Mouse (Mus musculus) 3T3-L1 (cell line): ENCODE data around the gene Cdh10.

Experiments used
- DNase-seq: peaks from one replicate; pipeline ENCODE4 v3.0.0-alpha.2; 2015; ENCODE audit warnings: low read depth, low spot score

Gene Cdh10

DNA sequence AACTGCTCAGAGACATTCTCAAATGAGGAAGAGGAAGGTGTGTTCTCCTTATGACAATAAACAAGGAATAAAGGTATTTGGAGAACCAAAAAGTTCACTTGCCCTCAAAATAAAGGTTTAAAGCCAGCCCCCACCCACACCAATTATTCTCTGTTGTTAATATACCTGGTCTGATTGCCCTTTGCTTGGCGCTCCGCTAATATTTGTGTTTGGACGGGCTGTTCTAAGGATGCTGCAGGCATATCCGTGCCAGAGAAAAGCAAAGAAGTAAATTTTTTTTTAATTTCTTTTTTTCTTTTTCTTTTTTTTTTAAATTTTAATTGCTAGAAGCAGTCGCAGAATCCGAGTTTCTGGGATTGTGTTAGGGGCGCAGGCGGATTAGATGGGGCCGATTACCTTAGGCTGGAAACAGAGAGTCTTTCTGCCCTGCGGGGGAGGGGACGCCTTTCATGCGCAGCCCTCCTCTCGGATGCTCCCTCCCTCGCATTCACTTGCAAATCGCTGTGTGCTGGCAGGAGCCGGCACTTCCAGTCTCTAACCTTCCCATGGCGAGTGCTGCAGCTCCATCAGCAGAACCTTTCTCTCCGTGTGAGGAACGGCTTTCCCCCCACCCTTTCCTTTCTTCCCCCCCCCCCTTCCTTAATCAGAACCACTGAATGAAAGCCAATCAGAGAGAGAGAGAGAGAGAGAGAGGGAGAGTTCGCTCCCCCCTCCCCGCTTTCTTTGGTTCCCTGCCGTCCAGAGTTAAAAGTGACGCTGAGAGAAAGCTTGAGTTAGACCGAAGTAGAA is at the start of gene Cdh10:
Cdh10 (plus strand) TSS at position 763 of the 789 bp plus-strand sequence.
- no peak for DNase-seq

DNA sequence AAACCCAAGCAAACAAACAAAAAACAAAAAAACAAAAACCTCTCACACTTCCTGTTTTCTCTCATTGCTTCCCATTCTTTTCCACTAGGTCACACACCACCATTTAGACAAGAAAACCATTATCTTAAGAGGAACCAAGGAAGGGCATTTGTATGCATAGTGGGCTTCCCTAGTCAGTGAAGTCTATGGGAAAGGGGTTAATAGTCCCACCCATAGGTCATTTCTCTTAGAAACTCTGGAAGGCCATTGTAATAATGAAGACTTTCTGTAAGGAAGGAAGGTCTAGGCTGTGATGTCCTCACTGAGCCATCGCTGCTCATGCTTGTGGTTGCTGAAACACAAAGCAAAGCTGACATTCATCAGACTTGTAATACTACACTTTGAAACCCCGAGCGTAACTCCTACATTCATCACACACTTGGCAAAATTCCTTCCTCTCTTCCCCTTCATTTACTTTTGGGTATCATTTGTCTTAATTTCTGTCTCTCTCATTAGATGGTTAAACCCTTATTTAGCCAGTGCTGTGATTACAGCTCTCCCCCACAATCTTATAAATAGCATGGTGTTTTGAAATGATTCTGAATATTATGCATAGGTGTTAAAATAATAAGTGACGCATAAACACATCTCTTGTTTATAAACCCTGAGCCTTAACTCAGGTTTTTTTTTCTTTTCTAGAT is 9.5 kb upstream of the Cdh10 start:
- no peak for DNase-seq

DNA sequence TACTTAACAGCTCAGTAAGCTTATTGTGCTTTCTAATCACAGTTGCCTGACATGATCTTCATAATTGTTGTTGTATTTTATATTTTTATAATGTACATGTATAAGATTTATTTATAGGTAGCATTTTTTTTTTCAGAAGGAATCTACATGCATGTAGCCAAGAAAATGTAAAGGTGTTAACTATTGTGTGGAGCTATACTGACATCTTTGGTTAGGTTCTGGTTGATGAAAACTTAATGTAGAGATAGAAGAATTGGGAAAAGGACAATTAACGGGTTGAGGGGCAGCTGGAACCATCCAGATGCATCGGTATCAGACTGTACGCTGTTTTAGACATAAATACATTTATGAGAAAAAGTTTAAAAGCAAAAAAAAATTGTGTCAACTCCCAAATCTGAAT is 1.0 kb upstream of the Cdh10 start:
- no peak for DNase-seq

DNA sequence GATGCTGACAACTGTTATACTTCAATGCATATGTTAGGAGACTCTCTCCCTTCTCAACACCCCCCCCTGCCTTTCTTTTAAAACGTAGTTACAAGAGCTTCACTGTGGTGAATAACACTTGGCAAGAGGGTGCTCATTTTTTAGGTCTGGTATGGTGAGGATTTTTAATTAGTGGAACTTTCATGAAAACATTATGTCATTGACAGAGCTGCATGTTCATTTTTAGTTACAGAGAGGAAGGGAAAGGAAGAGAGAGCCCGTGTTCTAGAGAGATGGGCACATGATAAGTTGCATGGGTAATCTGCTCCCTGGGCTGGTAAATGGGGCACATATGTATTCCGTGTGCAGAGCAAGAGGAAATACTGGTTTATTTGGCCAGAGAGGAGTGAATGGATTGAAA is 1.5 kb downstream of the Cdh10 start:
- DNase-seq, result no peak

DNA sequence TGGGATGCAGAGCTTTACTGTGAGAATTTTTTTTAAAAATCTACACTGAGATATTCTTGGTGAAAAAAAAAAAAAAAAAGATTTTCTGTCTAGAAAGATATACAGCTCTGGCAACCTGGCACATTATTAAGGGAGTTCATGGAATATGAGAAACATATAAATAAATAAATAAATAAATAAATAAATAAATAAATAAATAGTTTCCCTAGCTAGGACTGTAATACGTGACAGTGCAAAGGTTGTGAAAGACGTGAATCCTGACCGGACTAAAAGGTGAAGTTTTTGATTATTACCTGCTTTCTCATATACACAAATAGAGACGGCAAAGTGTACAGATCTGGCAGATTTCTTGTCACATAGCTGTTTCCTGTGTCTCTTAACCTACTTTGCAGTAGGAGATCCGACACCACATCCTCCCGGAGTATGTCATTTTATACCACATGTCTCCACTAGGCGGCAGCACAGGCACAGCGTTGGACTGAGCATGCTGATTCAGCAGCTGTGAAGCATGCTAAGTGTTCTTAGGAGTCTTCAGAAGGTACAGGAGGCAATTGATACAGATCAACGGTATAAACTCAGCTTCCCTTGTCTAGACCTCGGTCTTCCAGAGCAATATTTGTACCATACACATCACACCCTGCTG is 2.5 kb downstream of the Cdh10 start:
- peak; percentile 83 for DNase-seq

DNA sequence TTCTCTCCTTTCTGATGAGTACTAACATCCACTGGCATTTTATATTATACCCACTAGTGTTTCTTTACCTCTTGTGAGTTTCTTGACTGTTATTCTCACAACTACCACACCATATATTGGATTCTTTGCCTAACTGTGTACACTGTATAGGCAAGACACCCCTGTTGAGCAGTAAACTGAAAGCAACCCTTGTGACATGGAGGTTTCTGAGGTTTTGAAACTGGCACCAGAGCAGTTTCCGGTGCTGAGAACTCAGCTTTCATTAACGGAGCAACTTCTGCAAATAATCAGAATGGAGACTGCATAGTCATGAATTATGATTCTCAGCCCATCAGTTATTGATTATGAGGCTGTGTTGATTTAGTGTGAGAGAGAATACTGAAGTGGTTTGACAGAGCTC is 4.7 kb downstream of the Cdh10 start:
- DNase-seq, result no peak

DNA sequence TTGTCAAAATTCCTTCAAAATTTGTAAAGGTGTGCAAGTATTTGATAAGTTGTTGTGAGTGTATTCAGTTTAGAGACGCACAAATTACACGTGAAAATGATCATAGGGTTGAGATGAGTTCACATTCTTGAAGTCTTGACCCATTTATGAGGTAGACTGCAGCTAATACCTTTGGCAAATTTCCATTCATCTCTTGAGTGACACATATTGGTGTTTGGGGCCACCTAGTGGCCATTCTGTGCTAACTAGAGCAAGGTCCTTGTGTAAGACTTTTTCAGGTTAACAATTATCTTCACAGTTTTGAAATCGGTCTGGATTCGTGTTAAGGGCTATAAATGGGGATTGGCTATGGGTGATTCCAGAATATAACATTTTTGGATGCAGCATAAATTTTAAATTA is 13.5 kb downstream of the Cdh10 start:
- DNase-seq, result peak; percentile 58

DNA sequence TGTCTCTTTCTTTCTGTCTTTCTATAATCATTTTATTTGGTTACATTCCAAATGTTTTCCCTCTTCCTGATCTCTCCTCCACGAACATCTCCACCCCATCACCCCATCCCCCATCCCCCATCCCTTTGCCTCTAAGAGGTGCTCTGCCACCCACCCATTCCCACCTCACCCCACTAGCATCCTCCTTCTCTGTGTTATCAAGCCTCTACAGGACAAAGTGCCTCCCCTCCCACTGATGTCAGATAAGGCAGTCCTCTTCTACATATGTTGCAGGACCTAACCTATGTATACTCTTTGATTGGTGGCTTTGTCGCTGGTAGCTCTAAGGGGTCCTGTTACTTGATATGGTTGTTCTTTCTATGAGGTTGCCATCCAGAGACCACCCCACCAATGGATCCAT is 23.0 kb downstream of the Cdh10 start:
- DNase-seq, result no peak

DNA sequence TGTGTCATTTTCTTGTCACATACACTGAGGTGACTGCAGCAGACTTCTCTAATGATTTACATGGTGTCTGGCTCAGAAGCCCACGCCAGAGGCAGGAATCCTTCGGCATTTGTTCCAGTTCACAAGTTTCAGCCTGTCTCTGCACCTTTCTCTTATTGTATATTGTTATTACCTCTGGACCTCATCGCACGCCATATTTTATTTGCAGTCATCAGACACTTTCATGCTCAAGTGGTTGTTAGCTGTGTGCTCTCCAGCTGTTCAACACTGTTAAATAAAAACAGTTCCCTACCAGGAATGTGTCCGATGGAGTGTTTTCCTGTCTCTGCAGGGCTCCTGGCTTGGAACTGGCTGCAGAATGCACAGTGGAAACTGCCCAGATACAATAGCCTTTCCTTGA is 26.1 kb downstream of the Cdh10 start:
- no peak for DNase-seq

DNA sequence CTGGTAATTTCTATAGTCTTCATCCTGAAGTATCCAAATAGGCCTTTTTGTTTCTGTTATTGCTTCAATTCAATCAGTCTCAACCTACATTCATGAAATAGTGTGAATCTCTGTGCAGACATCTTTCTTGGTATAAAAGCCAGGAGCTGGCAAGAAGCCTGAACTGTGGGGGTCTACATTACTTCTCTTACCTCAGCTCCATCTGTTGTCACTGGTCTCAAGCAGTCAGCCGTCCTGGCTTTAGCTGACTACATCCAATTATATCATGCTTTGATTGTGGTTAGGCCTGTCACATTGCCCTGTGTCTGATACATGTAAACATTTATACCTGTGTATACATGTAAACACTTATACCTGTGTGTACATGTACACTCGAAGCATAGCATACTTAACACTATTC is 31.8 kb downstream of the Cdh10 start:
- DNase-seq, result no peak

DNA sequence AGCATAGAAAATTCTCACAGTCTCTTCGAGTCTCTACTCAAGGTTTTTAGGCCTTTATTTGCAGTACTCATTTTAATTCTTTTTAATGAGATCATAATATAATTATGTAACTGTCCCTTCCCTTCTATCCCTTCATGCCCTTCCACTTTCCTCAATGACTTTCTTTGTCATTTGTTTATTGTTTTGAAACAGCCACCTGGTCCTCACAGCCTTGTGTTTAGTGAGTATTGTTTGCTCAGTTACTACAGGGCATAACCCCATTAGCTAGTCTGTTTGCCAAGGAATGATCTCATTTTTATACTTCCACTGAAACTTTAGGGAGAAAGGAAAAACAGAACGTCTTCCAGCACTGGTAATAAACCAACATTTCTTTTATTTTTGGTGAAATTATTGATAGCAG is 39.4 kb downstream of the Cdh10 start:
- no peak for DNase-seq

DNA sequence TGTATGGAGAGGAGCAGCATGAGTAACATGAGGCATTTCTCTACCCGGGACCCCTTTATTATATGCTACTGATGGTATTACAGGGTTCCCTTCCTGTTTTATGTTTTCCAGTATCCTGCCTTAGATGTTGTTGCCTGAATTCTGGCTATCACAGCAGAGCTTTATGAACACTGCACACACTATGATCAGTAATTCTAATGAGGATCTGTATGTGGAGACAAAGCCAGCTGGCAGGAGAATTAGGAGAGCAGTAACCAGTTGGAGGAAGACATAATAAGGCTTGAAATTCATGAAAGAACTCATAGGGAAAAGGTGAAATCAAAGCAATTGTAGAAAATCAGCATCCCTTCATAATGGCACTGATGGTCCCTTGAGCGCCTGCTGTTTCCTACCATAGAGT is 51.1 kb downstream of the Cdh10 start:
- DNase-seq, result no peak

DNA sequence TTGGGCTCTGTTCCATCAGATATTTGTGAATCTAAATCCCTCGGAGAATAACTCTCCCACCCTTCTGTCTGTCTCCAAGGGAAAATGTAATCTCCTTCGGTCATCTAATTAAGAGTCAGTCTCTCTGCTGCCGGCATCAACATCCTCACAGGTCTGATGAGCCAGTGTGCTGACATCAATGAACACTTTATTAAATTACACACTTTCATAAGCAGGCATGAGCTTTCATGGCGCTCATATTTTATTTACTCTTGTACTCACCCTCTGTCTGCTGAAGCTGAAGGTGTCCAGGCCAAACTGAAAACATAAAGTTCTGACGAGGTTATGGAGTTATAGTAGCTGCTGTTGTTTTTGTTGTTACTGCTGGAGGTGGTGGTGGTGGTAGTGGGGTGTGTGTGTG is 62.7 kb downstream of the Cdh10 start:
- DNase-seq, result no peak

DNA sequence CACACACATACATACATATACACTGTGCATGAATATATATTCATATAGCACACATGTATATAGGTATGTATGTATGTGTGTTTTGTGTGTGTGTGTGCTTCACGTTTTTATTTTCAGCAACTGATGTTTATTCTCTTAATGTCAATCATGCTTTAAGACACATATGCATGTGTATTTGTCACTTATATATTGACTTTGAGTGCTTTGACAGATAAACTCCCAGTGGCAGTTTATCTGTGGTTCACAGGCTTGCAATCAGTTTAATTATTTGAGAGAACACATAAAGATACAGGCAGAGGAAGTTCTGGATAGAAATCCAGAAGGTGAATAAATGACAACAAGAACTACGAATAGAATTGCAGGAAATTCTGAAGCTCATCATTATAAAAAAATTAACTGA is 67.9 kb downstream of the Cdh10 start:
- no peak for DNase-seq

DNA sequence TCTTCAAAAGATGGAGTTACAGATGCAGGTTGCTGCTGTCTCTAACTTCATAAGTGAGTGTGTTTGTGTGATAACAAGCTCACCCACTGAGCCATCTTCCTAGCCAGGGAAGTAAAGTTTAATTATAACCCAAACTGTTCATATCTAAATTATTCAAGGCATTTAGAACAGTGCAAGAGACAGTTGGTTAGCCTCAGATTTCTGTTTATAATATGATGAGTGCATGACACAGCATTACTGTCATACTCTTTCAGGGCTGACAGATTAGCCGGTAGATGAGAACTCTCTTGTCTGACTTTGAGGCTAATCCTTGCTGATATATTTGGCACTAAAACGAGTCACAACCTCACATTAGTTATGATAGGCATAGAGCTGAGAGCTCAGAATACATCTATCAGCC is 70.2 kb downstream of the Cdh10 start:
- no peak for DNase-seq

DNA sequence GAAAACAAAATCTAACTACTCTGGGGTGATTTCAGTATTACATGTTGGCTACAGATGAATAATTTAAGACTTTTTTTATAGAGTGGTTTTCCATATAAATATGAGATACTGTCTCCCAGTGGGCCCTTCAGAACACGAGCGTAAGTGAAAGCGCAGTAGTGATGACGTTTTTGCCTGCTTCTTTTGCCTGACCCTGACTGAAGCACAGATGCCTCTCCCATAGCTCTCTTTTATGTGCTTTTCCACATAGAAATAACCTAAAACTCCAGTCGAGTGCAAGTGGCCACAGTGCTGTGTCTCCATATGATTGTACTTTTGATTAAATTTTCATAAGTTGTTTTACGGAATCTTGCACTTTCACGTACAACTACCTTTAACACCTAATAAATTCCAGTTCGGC is 71.6 kb downstream of the Cdh10 start:
- no peak for DNase-seq

DNA sequence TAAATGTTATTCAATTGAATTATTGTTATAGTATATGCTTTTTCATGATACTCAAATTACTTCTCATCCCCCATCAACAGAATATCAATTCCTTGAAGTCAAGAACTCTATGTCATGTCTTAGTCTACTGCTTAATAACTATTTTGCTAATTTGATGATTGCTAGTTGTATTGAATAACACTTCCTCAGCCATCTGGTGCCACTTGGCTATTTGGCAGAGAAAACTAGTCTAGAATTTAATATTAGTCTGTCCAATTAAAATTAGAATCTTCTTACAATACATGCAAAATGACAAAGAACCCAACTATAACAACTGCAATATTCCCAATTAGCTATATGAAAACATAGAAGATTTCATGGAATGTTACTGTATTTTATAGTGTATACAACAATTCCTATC is 82.0 kb downstream of the Cdh10 start:
- DNase-seq, result no peak

DNA sequence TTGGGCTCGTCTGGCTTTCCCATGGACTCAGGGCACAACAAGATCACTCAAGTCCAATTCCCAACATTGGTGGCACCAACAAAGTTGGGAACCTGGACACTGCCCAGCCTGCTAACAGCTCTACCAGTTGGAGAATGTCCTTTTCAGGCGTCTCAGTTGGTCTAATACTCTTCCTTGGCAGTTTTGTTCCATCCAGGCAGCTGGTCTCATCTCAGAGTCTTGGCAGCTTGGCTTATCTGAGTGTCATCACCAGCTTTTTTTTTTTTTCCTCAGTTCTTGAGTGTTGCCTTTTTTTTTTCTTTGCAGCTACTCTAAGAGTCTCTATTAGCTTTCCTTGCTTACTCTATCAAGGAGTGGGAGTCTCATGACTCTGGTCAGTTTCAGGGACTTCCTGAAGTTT is 85.4 kb downstream of the Cdh10 start:
- DNase-seq, result no peak

DNA sequence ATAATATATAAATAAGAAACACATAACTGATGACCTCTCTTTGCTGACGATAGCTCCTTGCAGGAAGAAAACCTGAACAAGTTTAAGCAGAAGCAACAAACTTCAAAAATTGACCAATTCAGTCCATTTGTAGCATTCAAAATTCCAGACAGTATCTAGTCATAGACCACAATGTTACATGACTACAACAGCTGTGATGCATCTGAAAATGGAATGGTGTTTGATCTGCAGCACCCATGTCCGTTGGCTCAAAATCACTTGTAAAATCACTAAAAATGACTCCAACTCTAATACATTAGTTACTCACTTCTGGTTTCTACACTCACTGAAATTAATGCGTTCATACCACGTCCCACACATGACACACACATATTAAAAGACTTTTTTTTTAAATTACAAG is 91.9 kb downstream of the Cdh10 start:
- DNase-seq, result no peak

DNA sequence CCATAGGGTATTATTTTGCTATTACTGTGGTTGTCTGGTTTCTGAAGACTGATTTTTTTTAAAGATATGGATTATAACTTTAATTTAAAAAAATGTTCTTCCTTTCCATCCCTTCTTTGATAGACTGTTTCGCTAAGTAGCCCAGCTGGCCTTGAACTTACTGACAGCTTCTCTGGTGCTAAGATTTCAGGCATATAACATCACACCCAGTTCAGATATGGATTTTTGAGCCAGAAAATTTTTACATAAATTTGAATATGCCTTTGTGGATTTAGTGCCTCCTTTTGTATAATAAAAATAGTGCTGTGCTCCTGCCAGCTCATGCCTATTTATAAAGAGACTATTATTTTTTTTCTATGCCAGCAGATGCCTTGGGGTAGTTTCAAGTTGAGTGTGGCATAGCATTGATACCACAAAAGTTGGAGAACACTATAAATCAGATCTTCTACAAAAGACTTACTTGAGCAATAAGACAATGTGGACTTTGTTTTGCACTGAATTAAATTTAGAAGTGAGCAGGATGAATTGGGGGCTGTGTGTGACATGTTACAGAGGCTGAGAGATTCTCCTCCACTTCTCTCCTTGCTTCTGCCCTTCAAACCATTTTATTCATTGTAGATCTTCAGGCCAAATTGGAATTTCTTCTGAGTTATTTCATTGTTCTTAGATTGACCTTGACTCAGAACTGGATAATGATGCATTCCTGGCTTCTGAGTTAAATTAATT is 106.8 kb downstream of the Cdh10 start:
- DNase-seq, result no peak

DNA sequence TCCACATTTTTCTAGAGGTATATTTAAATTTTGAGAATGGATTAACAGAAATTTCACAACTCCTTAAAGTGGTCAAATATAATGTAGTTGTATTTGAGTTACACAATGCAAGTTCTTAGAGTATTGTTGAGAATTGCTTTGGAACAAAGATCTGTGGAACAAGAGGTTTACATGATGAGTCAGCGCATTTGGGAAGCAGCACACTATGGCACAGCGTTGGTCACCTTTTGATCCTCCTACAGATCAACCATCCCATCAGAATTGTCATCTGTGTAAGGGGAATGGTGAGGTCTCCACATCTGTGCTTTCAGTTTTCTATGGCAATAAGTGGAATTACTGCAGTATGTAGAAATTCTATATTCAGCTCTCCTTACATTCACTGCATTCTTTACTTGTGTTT is 108.2 kb downstream of the Cdh10 start:
- no peak for DNase-seq

DNA sequence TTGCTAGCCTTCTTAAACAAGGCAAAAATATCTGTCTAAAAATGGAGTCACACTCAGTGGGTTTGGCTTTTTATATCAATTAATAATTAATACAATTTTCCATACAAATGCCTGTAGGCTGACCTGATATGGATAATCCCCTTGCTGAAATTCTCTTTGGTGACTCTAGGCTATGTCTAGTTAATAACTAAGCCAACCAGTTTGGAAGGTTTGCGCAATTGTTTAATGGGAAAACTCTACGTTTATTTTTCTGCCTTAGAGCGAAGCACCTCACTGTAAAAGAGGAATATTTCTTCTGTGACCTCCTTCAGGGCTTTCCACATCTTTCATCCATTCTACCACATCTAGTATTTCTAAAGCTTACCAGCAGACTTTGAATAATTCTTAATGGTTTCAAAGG is 133.5 kb downstream of the Cdh10 start:
- DNase-seq, result no peak
